Mouse (Mus musculus): Measurements from ENCODE around the gene Oas1f. TPM values are rescaled to one million over a fixed set of nuclear protein-coding genes. Genes with fewer than 3 reads are reported as not detected.
"Not testable (repeated sequence)": the region's sequence is repeated elsewhere in the genome, so short reads cannot be mapped to it uniquely, and the experiment has no call there.

The Oas1f gene
- polyA plus RNA-seq, 1 experiment from 2014 or later, result 0.08 TPM

DNA sequence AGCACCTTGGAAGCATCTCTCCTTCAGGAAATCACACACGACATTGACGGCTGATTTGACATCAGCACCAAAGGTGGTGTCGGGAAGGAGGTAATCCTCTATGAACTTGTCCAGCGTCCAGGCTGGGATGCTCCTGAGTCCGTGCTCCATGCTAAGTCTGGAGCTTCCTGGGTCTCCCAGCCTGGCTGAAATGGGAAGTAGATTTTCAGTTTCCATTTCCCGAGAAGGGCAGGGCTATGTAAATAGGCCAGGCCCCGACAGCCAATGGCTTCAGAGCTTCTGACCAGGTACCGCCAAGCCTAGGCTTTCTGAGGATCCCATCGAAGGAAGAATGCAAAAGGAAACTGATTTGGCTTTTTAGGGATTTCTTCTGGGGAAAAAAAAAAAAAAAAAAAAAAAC, 40.2 kb downstream of the Oas1f start, which contains the start of gene Oas1g:
Gene Oas1g (minus strand): TSS at position 201 of the 400 bp plus-strand sequence.
- H3K36me3 ChIP-seq (ENCODE audit: control insufficient read depth, insufficient read depth, low read length); H3K9me3 ChIP-seq (ENCODE audit: control insufficient read depth, low read length); DNase-seq (ENCODE audit: low spot score, missing footprints); H3K4me2 ChIP-seq; H3K9ac ChIP-seq (ENCODE audit: low read length); ATAC-seq (ENCODE audit: low FRiP score); H3K27me3 ChIP-seq (ENCODE audit: control insufficient read depth, insufficient read depth, low read length); H3K4me1 ChIP-seq (ENCODE audit: control insufficient read depth, insufficient read depth, low read length); H3K4me3 ChIP-seq (ENCODE audit: low read depth, low read length); H3K27ac ChIP-seq (ENCODE audit: low read depth, low read length): not testable (repeated sequence)
- 26% methylated on average over 5 of the region's 9 CpGs for WGBS

DNA sequence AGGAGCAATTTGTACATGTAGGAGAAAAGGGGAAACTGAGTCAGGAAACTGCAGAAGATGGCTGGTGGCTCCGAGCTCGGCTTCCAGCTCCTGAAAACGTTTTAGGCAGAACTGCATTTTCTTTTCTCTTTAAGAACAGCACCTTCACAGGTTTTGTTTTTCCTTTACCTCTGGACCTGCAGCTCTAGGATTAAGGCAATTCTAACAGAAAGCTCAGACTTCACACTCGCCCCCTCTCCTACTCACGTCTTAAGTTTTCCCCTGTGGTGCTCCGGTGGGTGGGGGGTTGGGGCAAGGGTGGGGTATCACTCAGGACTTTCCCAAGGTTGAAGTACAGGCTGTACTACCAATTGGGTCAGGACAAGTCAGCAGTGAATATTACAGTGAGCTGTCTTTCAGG, 40.7 kb downstream of the Oas1f start:
- 62% methylated on average over 6 of the region's 6 CpGs for WGBS
- Histone ChIP-seq H3K27me3 (ENCODE audit: control insufficient read depth, insufficient read depth, low read length) (no peaks in the 10 kb centered on the region), H3K9me3 (ENCODE audit: control insufficient read depth, low read length) (no peaks in the 10 kb centered on the region), H3K4me1 (ENCODE audit: control insufficient read depth, insufficient read depth, low read length) (no peaks in the 10 kb centered on the region), H3K36me3 (ENCODE audit: control insufficient read depth, insufficient read depth, low read length) (no peaks in the 10 kb centered on the region), H3K4me3 (ENCODE audit: low read depth, low read length) (no peak overlapping the region), H3K4me2 (no peak overlapping the region), H3K9ac (ENCODE audit: low read length) (no peak overlapping the region), H3K27ac (ENCODE audit: low read depth, low read length) (no peak overlapping the region)
- no peak for ATAC-seq (ENCODE audit: low FRiP score)
- DNase-seq (ENCODE audit: low spot score, missing footprints), result no peak

GRCm38 (mm10) chr5:120888294-120888815, 41.2 kb downstream of the Oas1f start:
- DNase-seq (ENCODE audit: low spot score, missing footprints); ATAC-seq (ENCODE audit: low FRiP score); H3K4me2 ChIP-seq; H3K4me1 ChIP-seq (ENCODE audit: control insufficient read depth, insufficient read depth, low read length); H3K9ac ChIP-seq (ENCODE audit: low read length); H3K36me3 ChIP-seq (ENCODE audit: control insufficient read depth, insufficient read depth, low read length); H3K27ac ChIP-seq (ENCODE audit: low read depth, low read length); H3K27me3 ChIP-seq (ENCODE audit: control insufficient read depth, insufficient read depth, low read length); H3K4me3 ChIP-seq (ENCODE audit: low read depth, low read length); H3K9me3 ChIP-seq (ENCODE audit: control insufficient read depth, low read length): not testable (repeated sequence)
- 38% methylated on average over 4 of the region's 4 CpGs for WGBS

DNA sequence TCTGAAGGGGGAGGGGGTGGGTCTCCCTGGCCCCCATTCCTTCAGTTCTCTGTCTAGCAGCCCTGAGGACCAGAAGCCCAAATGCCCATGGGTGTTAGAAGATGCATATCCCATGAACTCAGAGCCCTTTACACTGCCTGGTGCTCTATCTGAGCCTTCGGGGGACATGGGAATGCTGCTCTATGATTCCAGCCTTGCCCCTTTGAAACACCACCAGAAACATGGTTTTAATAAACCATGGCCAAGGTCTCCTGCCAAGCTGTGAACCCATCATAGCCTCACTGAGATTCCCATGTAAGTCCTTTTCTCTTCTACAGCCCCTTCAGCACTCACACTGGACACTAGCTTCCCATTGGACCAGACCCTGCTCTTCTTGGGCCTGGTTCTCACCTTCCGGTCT, 42.9 kb downstream of the Oas1f start:
- H3K36me3 ChIP-seq (ENCODE audit: control insufficient read depth, insufficient read depth, low read length), result no peaks in the 10 kb centered on the region
- H3K9me3 ChIP-seq (ENCODE audit: control insufficient read depth, low read length), result no peaks in the 10 kb centered on the region
- no peak for ATAC-seq (ENCODE audit: low FRiP score)
- no peaks in the 10 kb centered on the region for H3K27me3 ChIP-seq (ENCODE audit: control insufficient read depth, insufficient read depth, low read length)
- no peak overlapping the region for H3K4me3 ChIP-seq (ENCODE audit: low read depth, low read length)
- H3K27ac ChIP-seq (ENCODE audit: low read depth, low read length), result no peak overlapping the region
- WGBS, result 83% methylated on average over 2 of the region's 2 CpGs
- DNase-seq (ENCODE audit: low spot score, missing footprints), result no peak
- no peaks in the 10 kb centered on the region for H3K4me1 ChIP-seq (ENCODE audit: control insufficient read depth, insufficient read depth, low read length)
- H3K4me2 ChIP-seq, result no peak overlapping the region
- no peak overlapping the region for H3K9ac ChIP-seq (ENCODE audit: low read length)

DNA sequence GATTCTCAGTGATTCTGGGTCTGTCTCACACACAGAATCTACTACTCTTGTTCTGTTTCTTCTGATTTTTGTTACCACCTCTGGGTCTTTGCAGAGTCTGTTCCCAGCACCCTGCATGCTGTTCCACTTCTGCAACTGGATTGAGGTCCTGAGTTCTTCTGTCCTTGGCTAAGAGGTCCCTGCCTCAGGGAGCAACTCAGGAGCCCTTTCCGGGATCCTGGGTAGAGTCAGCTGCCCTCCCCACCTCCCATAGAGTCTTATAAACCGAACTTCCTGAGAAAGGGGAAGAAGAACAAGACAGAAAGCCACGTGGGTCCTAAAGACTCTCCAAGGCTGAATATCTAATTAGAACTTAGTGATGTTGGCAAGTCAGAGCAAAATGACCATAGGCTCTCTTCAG, 43.8 kb downstream of the Oas1f start:
- H3K9me3 ChIP-seq (ENCODE audit: control insufficient read depth, low read length), result no peaks in the 10 kb centered on the region
- DNase-seq (ENCODE audit: low spot score, missing footprints) (no peak), ATAC-seq (ENCODE audit: low FRiP score) (no peak)
- no peaks in the 10 kb centered on the region for H3K36me3 ChIP-seq (ENCODE audit: control insufficient read depth, insufficient read depth, low read length)
- no peak overlapping the region for H3K9ac ChIP-seq (ENCODE audit: low read length)
- 49% methylated on average over 3 of the region's 3 CpGs for WGBS
- H3K4me3 ChIP-seq (ENCODE audit: low read depth, low read length), result no peak overlapping the region
- no peak overlapping the region for H3K27ac ChIP-seq (ENCODE audit: low read depth, low read length)
- H3K27me3 ChIP-seq (ENCODE audit: control insufficient read depth, insufficient read depth, low read length), result no peaks in the 10 kb centered on the region
- H3K4me1 ChIP-seq (ENCODE audit: control insufficient read depth, insufficient read depth, low read length), result no peaks in the 10 kb centered on the region
- no peak overlapping the region for H3K4me2 ChIP-seq

GRCm38 (mm10) chr5:120891566-120892242, 44.5 kb downstream of the Oas1f start:
- H3K9me3 ChIP-seq (ENCODE audit: control insufficient read depth, low read length); H3K4me2 ChIP-seq; H3K4me1 ChIP-seq (ENCODE audit: control insufficient read depth, insufficient read depth, low read length); ATAC-seq (ENCODE audit: low FRiP score); H3K36me3 ChIP-seq (ENCODE audit: control insufficient read depth, insufficient read depth, low read length); DNase-seq (ENCODE audit: low spot score, missing footprints); H3K9ac ChIP-seq (ENCODE audit: low read length); H3K27me3 ChIP-seq (ENCODE audit: control insufficient read depth, insufficient read depth, low read length); H3K27ac ChIP-seq (ENCODE audit: low read depth, low read length); H3K4me3 ChIP-seq (ENCODE audit: low read depth, low read length): not testable (repeated sequence)
- 86% methylated on average over 2 of the region's 2 CpGs for WGBS

DNA sequence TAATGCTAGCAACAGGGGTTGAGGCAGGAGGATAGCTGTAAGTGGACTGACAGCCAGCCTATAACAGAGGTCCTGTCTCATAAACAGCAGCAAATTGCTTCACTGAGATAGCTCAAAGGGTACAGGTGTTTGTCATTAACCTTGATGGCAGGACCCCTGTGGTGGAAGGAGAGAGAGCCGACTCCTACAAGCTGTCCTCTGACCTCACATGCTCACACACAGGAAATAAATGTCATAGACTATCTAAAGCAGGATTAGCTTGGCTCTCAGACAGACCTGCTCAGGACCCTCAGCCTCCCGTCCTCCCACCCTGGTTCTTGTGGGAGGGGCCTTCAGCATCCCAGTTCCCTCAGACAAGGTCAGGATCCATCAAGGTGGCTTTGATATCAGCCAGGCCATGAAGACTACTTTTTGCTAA, 45.1 kb downstream of the Oas1f start:
- WGBS, result 70% methylated on average over 2 of the region's 2 CpGs

GRCm38 (mm10) chr5:120893866-120894265, 46.7 kb downstream of the Oas1f start:
- not testable (repeated sequence) for DNase-seq (ENCODE audit: low spot score, missing footprints); H3K4me2 ChIP-seq
- WGBS, result 90% methylated on average over 4 of the region's 4 CpGs

More for the DNA sequence above, 45.1 kb downstream of the Oas1f start:
- Histone ChIP-seq H3K4me3 (ENCODE audit: low read depth, low read length) (no peak overlapping the region), H3K36me3 (ENCODE audit: control insufficient read depth, insufficient read depth, low read length) (no peaks in the 10 kb centered on the region), H3K9ac (ENCODE audit: low read length) (no peak overlapping the region), H3K4me2 (no peak overlapping the region), H3K27me3 (ENCODE audit: control insufficient read depth, insufficient read depth, low read length) (no peaks in the 10 kb centered on the region), H3K9me3 (ENCODE audit: control insufficient read depth, low read length) (no peaks in the 10 kb centered on the region), H3K4me1 (ENCODE audit: control insufficient read depth, insufficient read depth, low read length) (no peaks in the 10 kb centered on the region), H3K27ac (ENCODE audit: low read depth, low read length) (no peak overlapping the region)
- no peak for DNase-seq (ENCODE audit: low spot score, missing footprints)
- ATAC-seq (ENCODE audit: low FRiP score), result no peak

DNA sequence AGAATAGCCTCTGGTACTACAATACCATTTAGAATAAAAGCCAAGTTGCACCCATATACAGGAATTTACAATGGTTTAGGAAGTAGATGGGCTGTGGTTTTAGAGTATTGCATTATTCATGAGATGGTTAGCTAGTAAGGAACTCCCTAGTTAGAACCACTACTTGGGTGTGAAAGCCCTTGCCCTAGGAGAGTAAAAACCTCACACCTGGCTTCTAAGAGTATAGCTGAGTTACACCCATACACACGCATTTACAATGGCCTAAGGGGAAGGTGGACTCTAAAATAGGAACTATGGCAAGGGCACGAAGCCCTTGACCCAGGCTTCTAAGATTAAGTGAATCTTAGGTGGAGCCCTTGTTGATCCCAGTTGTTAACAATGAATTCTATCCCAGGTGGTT, 47.5 kb downstream of the Oas1f start:
- not testable (repeated sequence) for ATAC-seq (ENCODE audit: low FRiP score)

More at GRCm38 (mm10) chr5:120893866-120894265, 46.7 kb downstream of the Oas1f start:
- H3K9ac ChIP-seq (ENCODE audit: low read length); H3K27ac ChIP-seq (ENCODE audit: low read depth, low read length); H3K4me1 ChIP-seq (ENCODE audit: control insufficient read depth, insufficient read depth, low read length); H3K9me3 ChIP-seq (ENCODE audit: control insufficient read depth, low read length); ATAC-seq (ENCODE audit: low FRiP score); H3K4me3 ChIP-seq (ENCODE audit: low read depth, low read length); H3K27me3 ChIP-seq (ENCODE audit: control insufficient read depth, insufficient read depth, low read length); H3K36me3 ChIP-seq (ENCODE audit: control insufficient read depth, insufficient read depth, low read length): not testable (repeated sequence)

More for the DNA sequence above, 47.5 kb downstream of the Oas1f start:
- DNase-seq (ENCODE audit: low spot score, missing footprints); H3K4me3 ChIP-seq (ENCODE audit: low read depth, low read length); H3K27ac ChIP-seq (ENCODE audit: low read depth, low read length); H3K36me3 ChIP-seq (ENCODE audit: control insufficient read depth, insufficient read depth, low read length); H3K9ac ChIP-seq (ENCODE audit: low read length); H3K4me2 ChIP-seq; H3K27me3 ChIP-seq (ENCODE audit: control insufficient read depth, insufficient read depth, low read length); H3K9me3 ChIP-seq (ENCODE audit: control insufficient read depth, low read length); H3K4me1 ChIP-seq (ENCODE audit: control insufficient read depth, insufficient read depth, low read length): not testable (repeated sequence)
- 84% methylated on average over 2 of the region's 2 CpGs for WGBS
